Mouse (Mus musculus) small intestine, adult 2 months (tissue): ENCODE data around the gene Plgrkt. TPM values are rescaled to one million over a fixed set of nuclear protein-coding genes. Genes with fewer than 3 reads are reported as not detected.

ENCODE experiments used
- H3K27ac ChIP-seq: fragments of 200-500 bp; 2 replicates; pipeline ENCODE4 v1.5.1; 2012; ENCODE audit warnings: low read depth, low read length, control low read depth, inconsistent platforms; ENCODE audit not compliant: insufficient read depth
- H3K27me3 ChIP-seq: fragments of 200-500 bp; 2 replicates; pipeline ENCODE4 v1.6.1; 2012; ENCODE audit warnings: mild to moderate bottlenecking, moderate library complexity, low read length, inconsistent platforms; ENCODE audit not compliant: control insufficient read depth, insufficient read depth
- H3K36me3 ChIP-seq: fragments of 200-500 bp; 2 replicates; pipeline ENCODE4 v1.6.1; 2012; ENCODE audit warnings: mild to moderate bottlenecking, low read length, control low read depth, inconsistent platforms; ENCODE audit not compliant: control insufficient read depth, insufficient read depth
- H3K4me1 ChIP-seq: fragments of 200-500 bp; 2 replicates; pipeline ENCODE4 v1.6.1; 2012; ENCODE audit warnings: low read length, inconsistent platforms, mixed read lengths; ENCODE audit not compliant: control insufficient read depth, insufficient read depth, insufficient read length
- H3K4me3 ChIP-seq: fragments of 200-500 bp; 2 replicates; pipeline ENCODE4 v1.5.1; 2012; ENCODE audit warnings: low read depth, mild to moderate bottlenecking, control low read depth, inconsistent platforms, low read length, moderate library complexity
- CTCF ChIP-seq: fragments of 200-500 bp; IDR thresholded peaks from 2 replicates; pipeline ENCODE4 v1.5.1; 2012; ENCODE audit warnings: low read depth, mild to moderate bottlenecking, control low read depth, inconsistent platforms, low read length, moderate library complexity, mixed read lengths; ENCODE audit not compliant: insufficient replicate concordance, insufficient read length; ENCODE audit errors: extremely low read depth
- POLR2A ChIP-seq: fragments of 200-500 bp; IDR thresholded peaks from 2 replicates; pipeline ENCODE4 v1.6.1; 2012; ENCODE audit warnings: low read depth, mild to moderate bottlenecking, control low read depth, inconsistent platforms, low read length, moderate library complexity
- WGBS: fragments of 180-500 bp; shearing (Covaris S2); methylation state at CpG from one replicate; pipeline ENCODE4 v1.1.7; 2018; 5-methylcytosine and 5-hydroxymethylcytosine counted together
- polyA plus RNA-seq: library from polyadenylated mRNA; depleted of rRNA; stranded (reverse); fragments of >200 nt; gene quantifications from 2 replicates; pipeline ENCODE4 v1.2.3, GENCODE M21; 2012

Gene Plgrkt
- polyA plus RNA-seq, 1 experiment, result 25.6 TPM

DNA sequence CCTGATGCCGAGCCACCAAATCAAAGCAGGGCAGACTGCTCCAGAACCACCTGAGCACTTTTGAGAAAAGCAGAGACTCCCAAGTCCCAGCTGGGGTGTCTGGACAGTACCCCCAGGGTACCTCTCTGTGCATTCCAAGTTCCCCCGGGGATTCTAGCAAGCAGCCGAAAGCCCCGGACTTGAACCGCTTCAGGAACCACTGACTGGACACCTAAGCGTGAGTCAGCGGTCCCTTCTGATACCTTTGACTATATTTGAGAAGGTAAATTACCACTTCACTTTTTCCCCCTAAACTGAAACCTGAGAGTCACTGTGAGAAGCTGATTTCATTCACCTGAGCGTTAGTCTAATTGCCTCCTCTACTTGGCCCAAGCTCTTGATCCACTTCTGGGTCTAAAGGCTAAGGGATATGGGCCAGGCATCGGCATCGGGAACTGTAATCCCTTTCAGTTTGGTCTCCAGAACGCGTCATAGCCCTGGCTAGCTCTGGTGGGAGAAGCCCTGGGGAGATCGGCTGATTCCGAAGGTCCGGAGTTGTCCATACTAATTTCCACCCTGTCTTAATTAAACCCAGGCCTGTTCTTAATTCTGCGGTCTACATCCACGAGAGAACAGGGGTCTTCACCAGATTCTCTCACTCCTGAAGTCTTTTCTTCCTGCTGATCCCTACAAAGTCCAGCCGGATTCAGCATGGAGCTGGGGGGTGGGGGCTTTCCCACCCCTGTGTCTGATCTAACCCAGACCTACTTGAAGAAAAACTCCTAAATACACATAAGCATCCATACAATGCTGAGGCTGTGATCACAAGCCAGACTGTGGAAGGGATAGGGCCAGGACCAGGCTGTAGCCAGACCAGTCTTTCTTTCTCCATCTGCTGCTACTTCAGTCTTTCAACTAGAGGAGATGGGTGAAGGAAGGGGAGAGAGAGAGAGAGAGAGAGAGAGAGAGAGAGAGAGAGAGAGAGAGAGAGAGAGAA lies 39.1 kb upstream of the Plgrkt start:
- Histone ChIP-seq H3K27ac (no peak overlapping the region), H3K4me3 (no peak overlapping the region), H3K27me3 (no peaks in the 10 kb centered on the region), H3K36me3 (no peaks in the 10 kb centered on the region), H3K4me1 (no peaks in the 10 kb centered on the region)
- TF ChIP-seq POLR2A, result no peak
- no peak for TF ChIP-seq CTCF
- 91% methylated on average over 18 of the region's 18 CpGs for WGBS

DNA sequence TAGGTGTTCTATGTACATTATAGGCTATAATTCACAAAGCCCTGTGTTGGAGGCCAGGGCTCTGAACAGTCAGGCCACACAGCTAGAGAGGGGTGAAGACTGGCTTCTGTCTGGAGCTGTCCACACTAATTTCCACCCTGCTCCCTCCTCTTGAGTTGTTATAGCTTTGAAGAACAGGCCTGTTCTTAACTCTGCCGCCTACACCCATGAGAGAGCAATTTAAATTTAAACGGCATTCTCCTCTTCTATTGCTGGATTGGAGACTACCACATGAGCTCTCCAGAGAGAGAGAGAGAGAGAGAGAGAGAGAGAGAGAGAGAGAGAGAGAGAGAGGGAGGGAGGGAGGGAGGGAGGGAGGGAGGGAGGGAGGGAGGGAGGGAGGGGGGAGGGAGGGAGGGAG lies 38.2 kb upstream of the Plgrkt start:
- no peak overlapping the region for H3K27ac ChIP-seq
- TF ChIP-seq CTCF (no peak), POLR2A (no peak)
- H3K4me1 ChIP-seq, result no peaks in the 10 kb centered on the region
- no peaks in the 10 kb centered on the region for H3K27me3 ChIP-seq
- no peak overlapping the region for H3K4me3 ChIP-seq
- H3K36me3 ChIP-seq, result no peaks in the 10 kb centered on the region
- 82% methylated on average over 2 of the region's 2 CpGs for WGBS

DNA sequence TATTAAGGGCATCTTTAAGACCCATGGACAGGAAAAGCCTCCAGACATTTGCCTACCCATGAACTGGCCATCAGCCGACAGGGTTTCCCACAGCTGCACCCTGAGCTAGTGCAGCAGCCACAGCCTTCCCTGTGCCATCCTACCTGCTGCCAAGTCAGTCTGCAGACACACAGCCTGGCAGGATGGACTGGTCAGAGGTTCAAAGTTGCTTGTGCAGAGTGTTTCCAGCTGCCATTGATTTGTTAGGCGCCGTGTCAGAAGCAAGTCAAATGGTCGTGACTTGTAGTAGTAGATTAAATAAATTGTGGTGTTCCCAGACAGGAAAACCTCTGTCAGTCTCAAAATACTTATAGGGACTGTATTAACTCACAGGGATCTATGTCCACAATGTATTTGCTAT lies 36.1 kb upstream of the Plgrkt start:
- no peak overlapping the region for H3K27ac ChIP-seq
- no peak overlapping the region for H3K4me3 ChIP-seq
- no peaks in the 10 kb centered on the region for H3K36me3 ChIP-seq
- no peaks in the 10 kb centered on the region for H3K27me3 ChIP-seq
- TF ChIP-seq POLR2A (no peak), CTCF (no peak)
- H3K4me1 ChIP-seq, result no peaks in the 10 kb centered on the region
- whole genome bisulfite sequencing, result 86% methylated on average over 4 of the region's 4 CpGs

DNA sequence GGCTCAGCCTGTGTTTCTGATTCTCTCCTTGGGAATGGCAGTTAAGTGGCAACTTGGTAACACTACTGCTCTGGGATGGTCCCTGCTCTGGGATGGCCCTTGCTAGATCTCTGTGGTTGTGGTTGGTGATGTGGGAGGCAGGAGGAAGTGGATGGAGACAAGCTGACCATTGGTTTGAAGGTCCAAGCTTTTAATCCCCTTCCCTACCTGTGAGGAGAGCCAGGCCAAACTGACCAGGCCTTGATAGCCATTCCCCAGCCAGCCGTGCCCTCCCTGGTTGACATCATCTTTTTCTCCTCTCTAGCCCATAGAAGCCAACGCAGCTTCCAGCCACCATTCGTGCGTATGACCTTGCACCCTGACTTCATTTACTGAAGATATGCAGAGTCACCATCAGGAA lies 35.4 kb upstream of the Plgrkt start:
- TF ChIP-seq CTCF, result no peak
- TF ChIP-seq POLR2A, result no peak
- WGBS, result 89% methylated on average over 4 of the region's 4 CpGs
- H3K27ac ChIP-seq, result no peak overlapping the region
- H3K4me1 ChIP-seq, result no peaks in the 10 kb centered on the region
- H3K27me3 ChIP-seq, result no peaks in the 10 kb centered on the region
- H3K36me3 ChIP-seq, result no peaks in the 10 kb centered on the region
- no peak overlapping the region for H3K4me3 ChIP-seq

DNA sequence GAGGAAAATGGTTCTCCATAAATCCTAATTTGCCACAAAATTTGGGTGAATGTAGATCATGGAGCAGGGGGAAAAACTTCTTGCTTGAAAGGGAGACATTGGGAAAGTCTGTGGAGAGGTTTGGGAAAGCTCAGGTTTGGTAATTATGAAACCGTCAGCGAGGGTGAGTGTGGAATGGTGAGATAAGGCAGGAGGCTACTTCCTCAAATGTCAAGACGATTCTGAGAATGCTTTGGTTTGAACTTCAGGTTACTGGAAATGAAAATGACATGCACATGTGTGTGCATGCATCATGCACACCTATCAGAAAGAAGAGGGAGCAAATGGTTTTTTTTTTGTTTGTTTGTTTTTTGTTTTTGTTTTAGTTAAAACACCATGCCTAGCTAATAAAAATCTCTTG lies 33.3 kb upstream of the Plgrkt start:
- no peaks in the 10 kb centered on the region for H3K4me1 ChIP-seq
- H3K36me3 ChIP-seq, result no peaks in the 10 kb centered on the region
- H3K27ac ChIP-seq, result no peak overlapping the region
- no peak overlapping the region for H3K4me3 ChIP-seq
- no peak for TF ChIP-seq CTCF
- TF ChIP-seq POLR2A, result no peak
- no peaks in the 10 kb centered on the region for H3K27me3 ChIP-seq
- 56% methylated on average over 3 of the region's 3 CpGs for WGBS

DNA sequence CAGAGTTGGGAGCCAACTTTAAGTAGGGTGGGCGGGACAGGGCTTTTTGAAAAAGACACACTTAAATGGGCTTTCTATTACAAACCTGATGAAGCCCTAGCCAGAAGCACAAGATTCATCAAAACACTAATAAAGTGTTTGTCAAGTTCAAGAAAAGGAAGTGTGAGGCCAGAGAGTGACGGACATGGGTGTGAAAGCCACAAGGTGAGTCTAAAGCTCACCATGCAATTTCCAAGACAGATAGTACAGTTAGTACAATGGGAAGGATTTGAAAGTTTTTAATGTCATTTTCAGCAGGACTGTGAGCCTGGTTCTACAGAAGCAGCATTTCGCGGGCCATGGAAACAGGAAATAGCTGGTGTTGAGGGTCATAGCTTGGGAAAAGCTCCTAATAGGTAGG lies 32.6 kb upstream of the Plgrkt start:
- 94% methylated on average over 4 of the region's 4 CpGs for WGBS
- no peak for TF ChIP-seq POLR2A
- no peak for TF ChIP-seq CTCF
- no peaks in the 10 kb centered on the region for H3K36me3 ChIP-seq
- no peak overlapping the region for H3K4me3 ChIP-seq
- no peaks in the 10 kb centered on the region for H3K27me3 ChIP-seq
- H3K27ac ChIP-seq, result no peak overlapping the region
- no peaks in the 10 kb centered on the region for H3K4me1 ChIP-seq

DNA sequence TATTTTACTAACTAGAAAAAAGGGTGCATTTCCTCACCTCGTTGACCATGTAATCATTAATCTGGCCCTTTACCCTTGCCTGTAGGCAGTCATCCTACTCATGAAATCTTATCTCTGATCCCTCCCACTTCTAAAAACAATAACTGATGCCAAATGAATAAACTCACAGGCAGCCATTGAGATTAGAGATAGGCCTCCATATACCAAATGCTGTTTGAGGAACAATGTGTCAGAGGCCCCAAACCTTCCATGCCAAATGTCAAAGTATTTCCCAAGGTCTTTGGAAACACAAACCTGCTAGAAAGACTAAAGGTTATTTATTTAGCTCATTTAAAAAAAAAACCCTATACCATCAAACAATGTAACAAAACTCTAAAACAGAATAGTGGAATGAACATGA lies 29.2 kb upstream of the Plgrkt start:
- H3K36me3 ChIP-seq, result no peaks in the 10 kb centered on the region
- 27% methylated on average over 1 of the region's 1 CpGs for WGBS
- no peak overlapping the region for H3K4me3 ChIP-seq
- no peak overlapping the region for H3K27ac ChIP-seq
- TF ChIP-seq CTCF (no peak), POLR2A (no peak)
- H3K27me3 ChIP-seq, result no peaks in the 10 kb centered on the region
- no peaks in the 10 kb centered on the region for H3K4me1 ChIP-seq
